Mouse (Mus musculus) embryo, embryonic 10 days (tissue): ENCODE results near the gene Kifc1.
"Not testable (repeated sequence)": the region's sequence is repeated elsewhere in the genome, so short reads cannot be mapped to it uniquely, and the experiment has no call there.

Experiments
- DNase-seq: peaks from one replicate; pipeline ENCODE4 v3.0.0-alpha.2; 2015; ENCODE audit warnings: low spot score

Gene Kifc1

DNA sequence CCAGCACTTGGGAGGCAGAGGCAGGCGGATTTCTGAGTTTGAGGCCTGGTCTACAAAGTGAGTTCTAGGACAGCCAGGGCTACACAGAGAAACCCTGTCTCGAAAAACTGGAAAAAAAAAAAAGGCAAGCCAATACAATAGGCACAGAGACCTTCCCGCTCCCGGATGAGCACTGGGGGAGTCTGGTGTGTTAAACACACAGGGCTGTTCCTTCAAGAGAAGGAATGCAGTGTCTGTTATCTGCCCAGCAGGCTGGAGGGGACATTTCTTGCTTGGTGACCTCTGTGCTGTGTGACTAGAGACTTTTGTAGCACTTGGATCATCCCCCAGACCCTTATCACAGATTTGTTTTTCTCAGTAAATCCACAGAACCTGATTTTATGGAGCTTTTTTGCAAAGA, 11.2 kb upstream of the Kifc1 start:
- DNase-seq: no peak

DNA sequence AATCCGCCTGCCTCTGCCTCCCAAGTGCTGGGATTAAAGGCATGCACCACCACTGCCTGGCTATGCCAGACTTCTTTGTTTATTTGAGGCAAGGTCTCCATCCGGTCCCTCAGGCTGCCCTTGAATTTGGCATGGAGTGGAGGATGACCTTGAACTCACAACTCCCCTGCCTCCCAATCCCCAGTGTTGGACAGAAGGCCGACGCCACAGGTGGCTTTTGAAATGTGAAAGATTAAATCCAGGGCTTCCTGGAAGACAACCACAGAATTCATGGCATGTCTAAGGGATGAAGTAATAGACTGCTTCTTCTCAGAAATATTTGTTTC, 10.5 kb upstream of the Kifc1 start:
- no peak for DNase-seq

DNA sequence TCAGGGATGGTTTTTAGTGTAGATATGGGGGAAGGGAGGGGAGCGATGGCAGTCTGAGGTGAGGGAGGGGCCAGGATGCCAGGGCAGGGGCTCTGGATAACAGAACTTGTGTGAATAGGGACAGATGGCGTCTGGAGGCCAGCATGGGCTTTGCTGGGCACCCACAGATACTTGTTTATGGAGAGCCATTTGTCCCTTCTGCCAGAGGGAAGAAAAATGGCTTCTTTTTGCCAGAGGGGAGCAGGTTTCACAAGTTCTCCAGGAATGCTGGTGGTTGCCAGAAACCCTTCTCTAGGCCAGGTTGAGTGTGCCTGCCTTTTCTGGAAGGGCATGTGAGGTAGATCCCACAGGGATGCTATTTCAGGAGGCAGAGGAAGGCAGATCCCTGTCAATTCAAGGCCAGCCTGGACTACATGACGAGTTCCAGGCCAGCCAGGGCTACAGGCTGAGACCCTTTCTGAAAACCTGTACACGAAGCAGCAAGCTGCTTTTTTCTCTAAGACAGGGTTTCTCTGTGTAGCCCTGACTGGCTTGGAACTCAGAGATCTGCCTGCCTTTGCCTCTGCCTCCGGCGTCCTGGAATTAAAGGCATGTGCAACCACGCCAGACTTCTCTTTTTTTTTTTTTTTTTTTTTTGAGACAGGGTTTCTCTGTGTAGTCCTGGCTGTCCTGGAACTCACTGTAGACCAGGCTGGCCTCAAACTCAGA, 10.0 kb upstream of the Kifc1 start:
- DNase-seq: no peak

DNA sequence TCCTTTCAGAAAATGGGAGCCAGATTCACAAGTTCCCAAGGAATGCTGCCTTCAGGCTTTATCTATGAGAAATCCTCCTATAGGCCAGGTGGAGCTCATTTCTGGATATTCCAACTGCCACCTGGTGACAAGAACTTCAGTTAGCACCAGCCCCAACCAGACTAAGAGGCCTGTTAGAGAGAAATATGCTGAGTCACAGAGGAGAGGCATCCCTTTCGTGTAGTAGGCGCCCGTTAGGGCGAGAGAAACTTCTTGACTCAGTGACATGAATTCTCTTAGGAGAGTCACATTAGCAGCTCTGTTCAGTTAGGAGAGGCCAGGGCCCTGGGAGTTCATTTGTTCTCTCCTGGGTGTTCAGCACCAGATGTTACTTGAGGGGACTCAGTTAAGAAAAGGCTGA, 9.2 kb upstream of the Kifc1 start:
- no peak for DNase-seq

DNA sequence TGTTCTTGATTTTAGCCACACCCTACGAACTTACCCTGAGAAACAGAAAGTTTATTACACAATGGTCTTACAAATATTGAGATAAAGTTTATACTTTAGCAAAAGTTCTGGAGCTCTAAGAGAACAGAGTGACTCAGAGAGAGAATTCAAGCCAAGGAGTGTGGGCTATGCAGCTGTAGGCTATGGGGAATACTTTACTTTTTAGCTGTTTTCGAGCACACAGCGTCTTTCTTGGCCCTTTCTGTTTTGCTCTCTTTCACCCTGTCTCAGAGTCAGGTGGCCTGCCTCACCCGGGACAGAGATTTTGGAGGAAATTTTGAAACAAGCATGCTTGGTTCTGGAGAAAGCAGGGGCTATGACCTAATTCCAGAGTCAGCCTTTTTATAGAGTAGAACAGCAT, 7.7 kb upstream of the Kifc1 start:
- DNase-seq: not testable (repeated sequence)

DNA sequence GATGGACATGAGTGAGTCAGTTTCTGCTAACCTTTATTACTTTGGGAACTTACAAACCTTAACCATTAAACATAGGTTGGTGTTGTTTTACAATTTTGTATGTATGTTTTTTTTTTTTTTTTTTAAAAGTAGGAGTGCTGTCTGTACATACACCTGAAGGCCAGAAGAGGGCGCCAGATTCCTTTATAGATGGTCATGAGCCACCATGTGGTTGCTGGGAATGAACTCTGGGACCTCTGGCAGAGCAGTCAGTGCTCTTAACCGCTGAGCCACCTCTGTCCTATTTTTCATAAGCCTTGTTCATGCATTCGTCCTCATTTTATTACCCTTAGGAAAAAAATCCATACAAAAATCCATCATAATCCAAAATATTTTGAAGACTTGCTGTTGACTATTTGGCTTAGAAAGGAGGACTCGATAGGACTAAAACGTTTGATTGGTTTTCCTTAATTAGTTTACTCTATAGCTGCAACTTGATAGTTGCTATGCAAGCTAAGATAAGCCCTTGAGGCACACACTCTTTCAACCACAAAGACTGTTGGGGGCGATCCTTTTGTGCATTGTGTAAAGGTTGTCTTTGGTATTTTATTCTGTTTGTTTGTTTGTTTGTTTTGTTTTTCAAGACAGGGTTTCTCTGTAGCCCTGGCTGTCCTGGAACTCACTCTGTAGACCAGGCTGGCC, 6.8 kb upstream of the Kifc1 start:
- peak; percentile 85 for DNase-seq

DNA sequence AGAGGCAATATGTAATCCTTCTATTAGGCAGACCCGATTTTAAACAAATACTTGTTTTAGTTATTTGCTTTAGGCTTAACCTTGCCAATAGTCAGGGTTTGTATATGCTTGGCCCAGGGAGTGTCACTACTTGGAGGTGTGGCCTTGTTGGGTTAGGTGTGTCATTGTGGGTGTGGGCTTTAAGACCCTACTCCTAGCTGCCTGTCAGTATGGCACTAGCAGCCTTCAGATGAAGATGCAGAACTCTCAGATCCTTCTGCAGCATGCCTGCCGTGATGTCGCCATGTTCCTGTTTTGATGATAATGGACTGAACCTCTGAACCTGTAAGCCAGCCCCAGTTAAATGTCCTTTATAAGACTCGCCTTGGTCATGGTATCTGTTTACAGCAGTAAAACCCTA, 2.5 kb upstream of the Kifc1 start:
- DNase-seq: not testable (repeated sequence)

DNA sequence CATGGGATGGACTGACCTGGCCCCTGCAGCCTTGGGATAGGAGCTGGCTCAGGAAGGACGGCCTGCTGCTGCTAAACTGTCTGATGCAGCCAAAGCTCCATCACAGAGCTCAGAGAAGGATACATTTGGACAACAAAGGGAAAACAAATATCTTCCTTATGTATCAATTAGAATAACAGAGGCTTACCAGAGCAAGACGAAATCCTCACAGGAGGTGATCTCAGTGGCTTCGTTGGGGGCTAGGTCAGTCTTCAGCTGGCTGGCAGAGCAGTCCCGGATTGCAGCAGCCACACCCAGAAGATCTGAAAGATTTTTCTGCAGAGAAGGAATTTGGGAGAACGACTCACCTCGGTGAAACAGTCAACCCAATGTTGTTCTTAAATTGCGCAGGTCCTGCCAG, 2.0 kb upstream of the Kifc1 start:
- DNase-seq: no peak

DNA sequence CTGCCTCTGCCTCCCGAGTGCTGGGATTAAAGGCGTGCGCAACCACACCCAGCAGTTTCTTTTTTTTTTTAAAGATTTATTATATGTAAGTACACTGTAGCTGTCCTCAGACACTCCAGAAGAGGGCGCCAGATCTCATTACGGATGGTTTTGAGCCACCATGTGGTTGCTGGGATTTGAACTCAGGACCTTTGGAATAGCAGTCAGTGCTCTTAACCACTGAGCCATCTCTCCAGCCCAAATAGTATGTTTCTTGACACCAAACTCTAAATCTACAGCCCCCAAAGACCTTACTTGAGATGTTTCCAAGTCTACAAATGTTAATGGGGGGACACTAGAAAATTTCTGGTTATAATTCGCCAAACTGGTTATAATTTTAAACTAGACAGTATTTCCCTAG, 1.4 kb upstream of the Kifc1 start:
- not testable (repeated sequence) for DNase-seq

DNA sequence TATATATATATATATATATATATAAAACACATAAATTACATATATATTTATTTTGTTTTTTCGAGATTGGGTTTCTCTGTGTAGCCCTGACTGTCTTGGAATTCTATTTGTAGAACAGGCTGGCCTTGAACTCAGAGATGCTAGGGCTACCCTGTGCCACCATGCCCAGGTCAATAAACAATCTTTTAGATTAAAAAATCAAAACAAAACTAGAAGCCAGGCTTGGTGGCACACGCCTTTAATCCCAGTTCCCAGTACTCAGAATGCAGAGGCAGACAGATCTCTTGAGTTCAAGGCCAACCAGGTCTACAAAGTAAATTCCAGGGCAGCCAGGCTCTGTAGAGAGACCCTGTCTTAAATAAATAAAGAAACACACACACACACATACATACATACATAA, 896 bp upstream of the Kifc1 start:
- DNase-seq: no peak

DNA sequence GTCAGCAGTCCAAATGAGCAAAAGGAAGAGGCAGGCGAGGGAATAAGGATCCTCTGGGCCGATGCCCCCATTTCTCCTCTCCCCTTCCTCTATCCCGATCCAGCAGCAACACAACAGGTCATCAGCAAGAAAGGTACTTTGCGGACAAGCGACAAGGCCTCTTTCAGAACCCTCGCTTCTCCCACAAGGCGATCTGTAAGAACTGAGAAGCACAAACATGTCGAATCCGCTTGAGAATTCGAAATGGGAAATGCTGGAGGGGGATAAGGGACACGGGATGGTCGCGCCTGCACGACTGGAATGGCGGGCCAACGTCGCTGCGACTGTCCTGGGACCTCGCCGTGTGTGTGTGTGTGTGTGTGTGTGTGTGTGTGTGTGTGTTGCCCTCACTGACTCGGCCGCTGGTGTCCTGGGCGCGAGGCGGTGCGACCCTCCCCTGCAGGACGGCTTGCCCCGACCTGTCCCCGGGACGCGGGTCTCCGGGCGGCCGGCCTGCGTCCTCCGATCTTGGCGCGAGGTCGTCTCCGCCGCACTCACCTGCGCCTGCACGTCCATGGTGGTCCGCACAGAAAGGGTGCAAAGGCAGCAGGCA, 424 bp downstream of the Kifc1 start:
- peak; percentile 34 for DNase-seq

DNA sequence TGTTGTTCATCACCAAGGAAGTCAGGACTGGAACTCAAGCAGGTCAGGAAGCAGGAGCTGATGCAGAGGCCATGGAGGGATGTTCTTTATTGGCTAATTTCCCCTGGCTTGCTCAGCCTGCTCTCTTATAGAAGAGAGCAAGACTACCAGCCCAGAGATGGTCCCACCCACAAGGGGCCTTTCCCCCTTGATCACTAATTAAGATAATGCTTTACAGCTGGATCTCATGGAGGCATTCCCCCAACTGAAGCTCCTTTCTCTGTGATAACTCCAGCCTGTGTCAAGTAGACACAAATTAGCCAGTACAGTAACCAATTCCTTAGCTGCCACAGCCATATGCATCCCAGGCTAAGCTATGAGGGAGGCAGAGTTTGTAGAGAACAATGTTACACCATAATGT, 2.2 kb downstream of the Kifc1 start:
- DNase-seq: not testable (repeated sequence)

DNA sequence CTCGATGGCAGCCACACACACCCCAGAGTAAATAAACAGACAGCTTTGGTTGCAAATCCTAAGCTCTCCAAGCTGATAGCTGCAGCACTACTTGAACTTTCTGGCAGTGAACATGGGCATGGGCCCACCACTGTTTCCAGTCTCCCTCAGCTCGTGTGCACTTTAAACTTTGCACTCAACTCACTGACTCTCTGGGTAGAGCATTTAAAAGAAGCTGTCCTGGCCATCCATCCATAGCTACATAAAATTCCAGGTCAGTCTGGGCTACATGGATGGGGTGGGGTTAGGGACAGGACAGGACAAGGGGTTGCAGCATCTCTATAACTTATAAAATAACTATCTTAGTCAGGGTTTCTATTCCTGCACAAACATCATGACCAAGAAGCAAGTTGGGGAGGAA, 2.7 kb downstream of the Kifc1 start:
- DNase-seq: not testable (repeated sequence)

DNA sequence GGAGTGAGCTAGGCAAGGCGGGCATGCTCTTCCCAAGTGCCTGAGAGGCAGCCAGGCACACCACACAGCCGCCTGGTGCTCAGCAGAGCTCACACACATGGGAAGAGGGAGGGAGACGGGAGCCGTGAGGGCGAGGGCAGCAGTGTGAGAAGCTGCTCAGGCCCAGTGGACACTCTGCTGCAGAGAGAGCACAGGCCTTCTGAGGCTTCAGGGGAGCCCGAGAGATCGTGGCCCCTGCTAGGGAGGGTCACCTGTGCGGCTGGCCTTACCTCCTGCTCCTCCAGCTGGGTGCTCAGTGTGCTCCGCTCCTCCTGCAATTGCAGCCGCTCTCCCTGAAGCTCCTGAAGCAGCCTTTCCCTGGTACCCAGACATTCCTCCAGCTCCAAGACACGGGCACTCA, 6.1 kb downstream of the Kifc1 start:
- not testable (repeated sequence) for DNase-seq

DNA sequence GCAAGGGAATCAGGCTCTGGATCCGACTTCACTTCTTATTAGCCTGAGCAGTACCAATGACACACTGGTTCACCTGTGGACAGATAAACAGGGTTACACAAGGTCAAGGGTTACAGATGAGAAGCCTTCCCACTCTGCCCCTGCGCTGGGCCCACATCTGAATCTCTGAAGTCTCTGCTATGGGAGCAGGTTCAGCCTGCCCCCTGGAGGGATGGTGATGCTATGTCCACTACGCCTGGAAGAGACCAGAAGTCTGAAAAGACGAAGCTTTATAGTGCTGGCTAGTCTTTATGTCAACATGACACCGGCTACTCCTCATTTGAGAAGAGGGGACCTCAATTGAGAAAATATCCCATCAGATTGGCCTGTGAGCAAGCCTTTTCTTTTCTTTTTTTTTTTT, 14.7 kb downstream of the Kifc1 start:
- DNase-seq: peak; percentile 36

DNA sequence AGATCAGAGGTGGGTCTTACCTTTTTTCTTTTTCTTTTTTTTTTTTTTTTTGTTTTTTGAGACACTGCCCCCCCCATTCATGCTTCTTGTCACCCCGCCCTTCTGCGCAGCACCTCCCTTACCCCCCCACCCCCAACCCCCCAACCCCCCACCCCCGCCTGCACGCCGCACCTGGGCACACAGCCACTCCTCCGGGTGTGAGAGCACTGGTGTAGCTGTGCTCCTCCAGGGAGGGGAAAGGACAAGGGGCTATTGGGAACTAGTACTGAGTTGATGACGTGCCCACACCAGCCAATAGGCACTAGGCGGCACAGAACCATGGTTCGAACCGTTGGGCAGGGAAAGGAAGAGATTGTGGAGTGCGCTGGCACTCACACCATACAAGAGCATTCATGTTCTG, 16.1 kb downstream of the Kifc1 start:
- DNase-seq: no peak

DNA sequence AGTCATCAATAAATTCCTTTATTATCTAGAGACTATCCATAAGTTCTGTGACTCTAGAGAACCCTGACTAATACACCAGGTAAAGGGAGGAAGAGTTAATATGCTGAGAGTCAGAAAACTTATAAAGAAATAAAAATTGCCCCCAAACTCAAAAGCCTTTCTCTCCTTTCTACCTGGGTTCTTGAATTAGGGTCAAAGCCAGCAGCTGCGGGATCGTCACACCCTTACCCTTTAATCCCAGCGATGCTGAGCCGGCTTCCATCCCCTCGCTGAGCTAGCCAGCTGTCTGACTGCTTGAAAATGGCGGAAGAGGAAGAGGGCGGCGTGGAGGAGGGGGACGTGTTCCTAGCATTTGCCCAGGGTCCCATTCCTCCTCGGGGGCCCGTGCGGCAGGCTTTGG, 16.9 kb downstream of the Kifc1 start, which contains the start of gene Gm7029:
Gm7029 (plus strand) TSS at position 301 of the 400 bp plus-strand sequence.
- not testable (repeated sequence) for DNase-seq

DNA sequence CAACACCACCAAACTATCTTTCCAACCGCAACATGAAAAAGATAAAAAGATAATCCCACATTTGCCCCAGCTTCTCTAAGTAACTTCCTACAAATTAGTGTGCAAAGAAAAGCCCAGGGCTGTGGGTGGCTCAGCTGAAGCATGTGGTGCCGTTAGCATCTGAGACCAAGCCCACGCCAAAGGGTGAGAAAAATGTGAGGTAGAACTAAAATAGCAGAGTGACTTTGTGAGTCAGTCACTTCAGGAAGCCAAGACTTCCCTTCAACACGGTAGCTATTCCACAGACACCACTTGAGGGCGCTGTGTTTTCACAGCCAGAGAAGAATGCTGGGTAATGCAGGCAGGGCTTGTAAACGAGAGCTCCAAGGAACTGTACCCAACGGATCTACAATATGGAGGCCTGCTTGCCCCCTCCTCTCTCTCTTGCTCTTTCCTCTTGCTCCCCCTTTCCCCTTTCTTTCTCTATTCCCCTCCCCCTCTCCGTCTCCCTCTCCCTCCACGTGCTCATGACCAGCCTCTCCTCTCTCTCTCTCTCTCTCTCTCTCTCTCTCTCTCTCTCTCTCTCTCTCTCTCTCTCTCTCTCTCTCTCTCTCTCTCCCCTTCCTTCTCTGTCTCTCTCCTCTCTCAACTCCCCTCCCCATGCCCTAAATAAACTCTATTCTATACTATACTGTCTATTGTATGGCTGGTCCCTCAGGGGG, 25.0 kb downstream of the Kifc1 start:
- peak; percentile 69 for DNase-seq

DNA sequence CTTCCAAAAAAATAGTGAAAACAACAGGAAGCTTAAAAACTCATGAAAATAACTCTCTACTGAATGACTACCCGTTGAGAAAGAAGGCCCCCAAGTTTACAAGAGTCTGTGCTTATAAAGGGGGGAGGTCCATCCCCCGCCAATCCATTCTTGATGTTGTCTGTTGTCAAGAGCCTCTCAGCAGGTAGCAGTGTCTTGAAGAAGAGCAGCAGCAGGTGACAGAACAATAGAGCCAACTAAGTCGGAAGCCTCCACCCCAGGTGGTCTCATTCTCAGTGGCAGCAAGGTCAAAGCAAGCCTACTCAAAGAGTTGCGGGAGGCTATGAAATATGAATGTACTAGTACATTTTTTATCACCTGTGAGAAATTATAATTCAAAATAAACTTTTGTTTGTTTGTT, 32.6 kb downstream of the Kifc1 start:
- no peak for DNase-seq

DNA sequence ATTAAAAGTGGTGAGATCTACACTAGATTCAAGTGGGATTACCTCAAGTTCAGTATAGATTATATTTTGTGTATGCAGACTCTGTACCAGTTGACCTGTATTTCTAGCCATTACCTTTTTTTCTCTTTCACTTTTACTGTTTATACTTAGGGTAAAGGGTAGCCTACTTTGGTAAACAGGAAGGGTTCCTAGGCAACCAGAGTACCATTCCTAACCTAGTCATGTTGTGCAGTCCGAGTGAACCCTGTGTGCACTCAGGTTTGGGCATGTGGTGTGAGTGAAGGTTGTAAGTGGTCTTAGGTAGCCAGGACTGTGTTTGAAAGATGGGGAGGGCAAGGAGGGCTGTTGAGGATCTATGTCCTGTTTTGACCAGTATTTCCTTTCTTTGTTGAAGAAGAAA, 39.1 kb downstream of the Kifc1 start:
- no peak for DNase-seq

DNA sequence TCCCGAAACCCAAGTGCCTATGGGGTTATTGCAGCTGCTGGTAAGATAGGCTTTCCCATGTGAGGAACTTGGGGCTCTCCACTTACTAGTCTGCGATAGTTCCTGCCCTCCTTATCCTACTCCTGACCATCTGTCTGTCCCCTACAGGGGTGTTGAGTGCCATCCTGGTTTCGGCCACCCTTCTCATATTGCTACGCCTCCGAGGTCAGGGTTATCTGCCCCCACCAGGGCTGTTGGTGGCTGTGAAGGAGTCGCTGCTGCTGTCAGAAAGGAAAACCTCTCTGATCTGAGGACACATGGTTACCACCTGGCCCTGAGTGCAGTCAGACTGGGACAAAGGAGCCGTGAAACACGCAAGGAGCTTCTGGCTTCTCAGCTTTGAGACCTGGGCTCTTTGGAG, 42.3 kb downstream of the Kifc1 start:
- no peak for DNase-seq

DNA sequence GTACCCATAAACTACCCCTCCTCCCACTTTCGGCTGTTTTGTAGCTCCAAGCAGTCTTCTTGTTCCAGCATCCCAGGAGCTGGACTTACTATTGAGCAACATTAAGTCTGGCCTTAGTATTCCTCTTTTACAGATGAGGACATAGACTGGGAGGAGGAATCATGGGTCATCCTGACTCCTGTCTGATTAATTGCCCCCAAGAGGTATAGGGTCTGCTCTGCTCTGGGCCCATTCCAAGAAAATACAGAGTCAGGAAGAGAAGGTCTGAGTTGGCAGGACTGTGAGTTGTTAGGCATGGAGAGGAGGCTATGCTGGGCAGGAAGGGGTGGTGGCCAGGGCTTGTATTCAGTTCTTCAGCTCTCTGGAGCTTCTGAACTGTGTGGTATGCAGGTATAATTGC, 46.3 kb downstream of the Kifc1 start:
- DNase-seq: no peak
